Mouse (Mus musculus) bone marrow, adult 2 months (tissue): ENCODE measurements around the gene Chgb.

Source experiments
- CTCF ChIP-seq: fragments of 200-500 bp; IDR thresholded peaks from 2 replicates; pipeline ENCODE4 v1.5.1; 2011; ENCODE audit warnings: low read length, control low read depth; ENCODE audit not compliant: control insufficient read depth, insufficient read depth
- POLR2A ChIP-seq: fragments of 200-500 bp; IDR thresholded peaks from 2 replicates; pipeline ENCODE4 v1.6.1; 2011; ENCODE audit warnings: low read depth, mild to moderate bottlenecking, control low read depth, low read length, borderline replicate concordance; ENCODE audit not compliant: control insufficient read depth

DNA sequence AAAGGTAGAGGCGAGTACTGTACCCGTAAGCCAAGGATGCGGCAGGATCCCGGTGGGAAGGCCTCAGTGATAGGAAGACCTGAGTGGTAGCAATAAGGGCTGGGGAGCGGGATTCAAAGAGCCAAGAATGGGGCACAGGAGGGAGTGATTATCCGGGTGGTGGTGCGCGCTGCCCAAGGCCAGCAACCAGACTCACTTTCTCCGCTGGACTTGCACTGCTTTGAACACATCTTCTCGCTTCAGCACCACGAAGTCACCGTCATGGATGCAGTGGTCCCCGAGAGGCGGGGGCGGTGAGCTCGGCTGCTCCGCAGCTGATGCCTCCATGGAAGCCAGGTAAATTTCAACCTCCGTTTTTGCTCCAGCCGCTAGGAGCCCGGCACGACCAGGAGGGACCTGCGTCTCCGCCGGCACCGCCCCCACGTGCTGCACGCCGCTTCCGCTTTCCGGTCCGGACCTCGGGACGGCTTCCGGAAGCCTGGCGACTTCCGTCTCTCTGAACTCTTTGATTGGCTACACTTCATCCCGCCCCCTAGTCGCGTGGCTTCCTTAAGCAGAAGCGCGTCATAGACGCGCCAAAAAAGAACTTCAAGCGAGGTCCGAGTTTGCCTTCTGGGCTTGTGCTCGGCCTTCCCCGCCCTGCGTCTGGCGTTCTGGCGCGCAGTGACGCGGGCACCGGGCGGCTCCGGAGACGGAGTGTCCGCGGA, 34.7 kb downstream of the Chgb start, which contains the start of the genes Trmt6 and Mcm8:
- TF ChIP-seq POLR2A, result peak; percentile 45; the same call in 1 of the 2 replicates
- no peak for TF ChIP-seq CTCF
